Comparison of ENCODE assay signal across 8 mouse cellular contexts in genomic region chr1:105993601-105994209, GRCm38 (mm10). TPM values are rescaled to one million over a fixed set of nuclear protein-coding genes. Genes with fewer than 3 reads are reported as not detected.
DNase-seq lines count a peak whose midpoint lies in the region; ATAC-seq lines count a peak whose summit lies in the region.

No protein-coding gene starts in this region.

- H3K4me3 ChIP-seq in hindbrain, embryonic 12.5 days = peak overlapping the region; percentile 78

- peak overlapping the region; percentile 69 for H3K9ac ChIP-seq in hindbrain, embryonic 12.5 days

- H3K9me3 ChIP-seq in hindbrain, embryonic 12.5 days (replicated peaks) = no peaks in the 10 kb centered on the region

- peak; percentile 71 for ATAC-seq in hindbrain, embryonic 12.5 days (ENCODE audit: low FRiP score)

- H3K4me2 ChIP-seq in hindbrain, embryonic 12.5 days (replicated peaks) = peak overlapping the region; percentile 80

- peaks cover 21% of the 10 kb centered on the region for H3K4me1 ChIP-seq in hindbrain, embryonic 12.5 days

- peak; percentile 89 for DNase-seq in Muller cell, postnatal 12 days (ENCODE audit: inconsistent ontology term)
- DNase-seq in cerebellum, adult 9-11 months = peak; percentile 89
- DNase-seq in frontal cortex, postnatal 10 days (ENCODE audit: low spot score in 2 of 2) = peak; percentile 63 to 84
- peak; percentile 74 to 78 for DNase-seq in layer of hippocampus, postnatal 25 days (ENCODE audit: extremely low spot score in 1 of 2, low spot score in 1 of 2)
- DNase-seq in lung, postnatal 14 days = peak; percentile 84
- DNase-seq in ovary, postnatal 36 days (ENCODE audit: low spot score) = peak; percentile 85
- DNase-seq in thymus, postnatal 14 days = peak; percentile 89

- no peaks in the 10 kb centered on the region for H3K27me3 ChIP-seq in hindbrain, embryonic 12.5 days

- WGBS in hindbrain, embryonic 12.5 days = under 1% methylated on average over 37 of the region's 37 CpGs

- no peaks in the 10 kb centered on the region for H3K36me3 ChIP-seq in hindbrain, embryonic 12.5 days

- H3K27ac ChIP-seq in hindbrain, embryonic 12.5 days = no peak overlapping the region

RNA-seq across cellular contexts. Expression of gene Zcchc2, which starts 3.5 kb away (rescaled TPM):
- 1.9 and 2.0 TPM in 2 replicates for polyA plus RNA-seq in hindbrain, embryonic 12.5 days (2016; fragmentation: Nextera tagmentation; extraction: Ambion mirVana)
- 10 to 100 TPM; 18.5 to 22.2 TPM for total RNA-seq in layer of hippocampus, postnatal 25 days (2021)
